Mouse (Mus musculus) testis, adult 2 months (tissue): ENCODE results near the gene Kirrel3. TPM values are rescaled to one million over a fixed set of nuclear protein-coding genes. Genes with fewer than 3 reads are reported as not detected.

Experiments used
- H3K27ac ChIP-seq: fragments of 200-500 bp; 2 replicates; pipeline ENCODE4 v1.5.1; 2012; ENCODE audit warnings: low read depth, low read length; ENCODE audit not compliant: control insufficient read depth, insufficient read depth
- H3K27me3 ChIP-seq: fragments of 200-500 bp; 2 replicates; pipeline ENCODE4 v1.6.1; 2012; ENCODE audit warnings: mild to moderate bottlenecking, low read length, moderate library complexity; ENCODE audit not compliant: control insufficient read depth, insufficient read depth
- H3K36me3 ChIP-seq: fragments of 200-500 bp; 2 replicates; pipeline ENCODE4 v1.6.1; 2012; ENCODE audit warnings: mild to moderate bottlenecking, low read length; ENCODE audit not compliant: control insufficient read depth, insufficient read depth
- H3K4me1 ChIP-seq: fragments of 200-500 bp; 2 replicates; pipeline ENCODE4 v1.6.1; 2012; ENCODE audit warnings: low read length; ENCODE audit not compliant: control insufficient read depth, insufficient read depth
- H3K4me3 ChIP-seq: fragments of 200-500 bp; 2 replicates; pipeline ENCODE4 v1.5.1; 2012; ENCODE audit warnings: low read depth, mild to moderate bottlenecking, low read length, moderate library complexity, mixed read lengths; ENCODE audit not compliant: control insufficient read depth
- CTCF ChIP-seq: fragments of 200-500 bp; IDR thresholded peaks from 2 replicates; pipeline ENCODE4 v1.5.1; 2012; ENCODE audit warnings: low read depth, mild to moderate bottlenecking, inconsistent platforms, low read length, moderate library complexity; ENCODE audit not compliant: control insufficient read depth, insufficient read depth, insufficient replicate concordance
- POLR2A ChIP-seq: fragments of 200-500 bp; IDR thresholded peaks from 2 replicates; pipeline ENCODE4 v1.6.1; 2012; ENCODE audit warnings: low read depth, mild to moderate bottlenecking, inconsistent platforms, low read length, moderate library complexity; ENCODE audit not compliant: control insufficient read depth
- polyA plus RNA-seq: library from polyadenylated mRNA; depleted of rRNA; stranded (reverse); fragments of >200 nt; gene quantifications from 2 replicates; pipeline ENCODE4 v1.2.3, GENCODE M21; 2012; rRNA removed

Gene Kirrel3
- polyA plus RNA-seq, result 0.10 and 0.16 TPM in 2 replicates

- TF ChIP-seq CTCF (peak; percentile 27; the same call in 1 of the 2 replicates), POLR2A (no peak)
- H3K27ac ChIP-seq, result no peak within 1 kb of the TSS
- no peaks in the 10 kb centered on the region for H3K36me3 ChIP-seq
- H3K4me3 ChIP-seq, result peak within 1 kb of the TSS; percentile 28
- H3K27me3 ChIP-seq, result peaks cover 2% of the 10 kb centered on the region; the same call in 1 of the 2 replicates
- H3K4me1 ChIP-seq, result peaks cover 7% of the 10 kb centered on the region
Observed at GRCm38 (mm10) chr9:34485759-34486431, at the start of gene Kirrel3. Gene Kirrel3, plus strand, starts transcription at chr9:34485894.

GRCm38 (mm10) chr9:34440721-34441120 lies 45.0 kb upstream of the Kirrel3 start:
- Histone ChIP-seq H3K4me1 (no peaks in the 10 kb centered on the region), H3K27me3 (no peaks in the 10 kb centered on the region), H3K4me3 (no peak overlapping the region), H3K27ac (no peak overlapping the region), H3K36me3 (no peaks in the 10 kb centered on the region)
- TF ChIP-seq CTCF (no peak), POLR2A (no peak)

GRCm38 (mm10) chr9:34443950-34444349 lies 41.7 kb upstream of the Kirrel3 start:
- Histone ChIP-seq H3K4me1 (no peaks in the 10 kb centered on the region), H3K27me3 (no peaks in the 10 kb centered on the region), H3K4me3 (no peak overlapping the region), H3K36me3 (no peaks in the 10 kb centered on the region), H3K27ac (no peak overlapping the region)
- TF ChIP-seq POLR2A, result no peak
- TF ChIP-seq CTCF, result no peak

DNA sequence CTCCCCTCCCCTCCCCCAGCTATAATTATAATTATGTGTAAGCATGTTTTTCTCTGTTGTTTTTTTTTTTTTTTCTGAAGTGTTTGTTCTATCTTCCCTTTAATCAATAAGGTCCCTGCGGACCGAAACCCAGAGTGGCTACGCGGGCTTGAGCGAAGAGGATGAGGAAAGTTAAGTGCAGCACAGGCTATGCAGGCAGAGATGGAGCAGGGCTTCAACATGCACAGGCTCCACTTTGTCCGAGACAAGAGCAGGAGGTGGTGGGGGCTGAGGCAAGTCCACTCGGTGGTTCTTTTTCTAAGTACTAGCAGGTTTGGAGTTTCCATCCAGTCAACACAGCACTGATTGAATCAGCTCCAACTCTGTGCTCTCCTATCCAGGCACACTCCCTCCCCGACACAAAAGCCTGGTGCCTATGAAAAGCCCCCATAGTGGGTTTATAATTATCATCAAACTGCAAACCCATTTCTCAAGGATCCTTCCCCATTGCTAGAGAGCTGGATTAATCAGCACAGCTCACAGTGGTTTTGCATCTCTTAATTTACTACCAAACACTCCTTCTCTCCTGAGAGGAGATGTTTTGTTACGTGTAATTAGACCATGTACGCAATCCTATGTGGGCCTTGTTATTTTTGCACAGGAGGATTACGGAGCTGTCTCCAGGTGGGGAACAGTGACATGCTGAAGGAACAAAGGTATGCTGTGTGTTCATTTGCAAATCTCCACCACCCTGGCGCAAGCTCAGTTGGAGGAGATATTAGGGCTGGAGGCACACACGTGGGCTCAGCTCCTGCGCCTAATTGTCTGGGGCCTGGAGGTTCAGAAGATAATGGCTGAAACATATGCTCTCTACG lies 39.0 kb upstream of the Kirrel3 start:
- Histone ChIP-seq H3K36me3 (no peaks in the 10 kb centered on the region), H3K4me1 (no peaks in the 10 kb centered on the region), H3K4me3 (no peak overlapping the region), H3K27me3 (no peaks in the 10 kb centered on the region), H3K27ac (no peak overlapping the region)
- no peak for TF ChIP-seq CTCF
- TF ChIP-seq POLR2A, result no peak

- no peaks in the 10 kb centered on the region for H3K36me3 ChIP-seq
- H3K27me3 ChIP-seq, result no peaks in the 10 kb centered on the region
- no peak for TF ChIP-seq POLR2A
- no peak overlapping the region for H3K27ac ChIP-seq
- H3K4me1 ChIP-seq, result no peaks in the 10 kb centered on the region
- no peak overlapping the region for H3K4me3 ChIP-seq
Observed at GRCm38 (mm10) chr9:34447736-34448135, 38.0 kb upstream of the Kirrel3 start.

DNA sequence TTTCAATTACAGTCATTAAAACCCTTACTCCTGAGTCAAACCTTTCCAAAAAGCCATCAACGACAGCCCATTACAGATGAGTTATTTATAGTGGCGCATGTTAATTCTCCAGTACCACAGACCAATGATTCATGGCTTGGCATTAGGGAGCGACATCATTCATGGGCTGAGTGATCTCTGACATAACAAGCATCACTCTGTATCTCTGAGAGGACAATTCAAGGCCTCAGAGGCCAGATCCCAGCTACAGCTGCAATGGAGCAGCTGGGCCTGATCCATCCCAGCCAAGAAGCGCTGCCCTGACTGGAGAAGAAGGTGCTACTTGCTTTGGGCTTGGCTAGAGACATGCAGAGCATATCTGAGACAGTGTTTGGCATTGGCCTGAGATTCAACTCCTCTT lies 37.2 kb upstream of the Kirrel3 start:
- H3K4me1 ChIP-seq, result no peaks in the 10 kb centered on the region
- no peak for TF ChIP-seq CTCF
- TF ChIP-seq POLR2A, result no peak
- H3K27me3 ChIP-seq, result no peaks in the 10 kb centered on the region
- H3K36me3 ChIP-seq, result no peaks in the 10 kb centered on the region
- no peak overlapping the region for H3K27ac ChIP-seq
- H3K4me3 ChIP-seq, result no peak overlapping the region

GRCm38 (mm10) chr9:34458189-34458588 lies 27.5 kb upstream of the Kirrel3 start:
- H3K4me1 ChIP-seq, result no peaks in the 10 kb centered on the region
- no peak overlapping the region for H3K4me3 ChIP-seq
- no peaks in the 10 kb centered on the region for H3K27me3 ChIP-seq
- H3K36me3 ChIP-seq, result no peaks in the 10 kb centered on the region
- TF ChIP-seq CTCF (no peak), POLR2A (no peak)
- no peak overlapping the region for H3K27ac ChIP-seq

DNA sequence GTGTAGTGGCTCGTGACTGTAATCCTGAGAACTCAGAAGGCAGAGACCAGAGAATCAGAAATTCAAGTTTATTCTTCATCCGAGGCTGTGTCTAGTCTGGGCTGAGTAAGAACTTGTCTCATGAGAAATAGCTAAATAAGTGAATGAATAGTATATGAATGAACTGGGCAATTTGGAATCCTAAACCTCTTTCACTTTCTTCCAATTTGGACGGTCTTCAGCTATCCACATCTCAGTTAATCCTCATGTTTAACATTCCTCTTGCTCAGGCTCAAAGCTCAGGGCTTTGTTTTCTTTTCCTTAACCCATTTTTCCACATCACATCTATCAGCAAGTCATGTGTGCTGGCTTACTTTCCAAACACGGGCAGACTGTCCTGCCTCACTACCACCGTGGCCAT lies 25.7 kb upstream of the Kirrel3 start:
- no peak overlapping the region for H3K4me3 ChIP-seq
- H3K27ac ChIP-seq, result no peak overlapping the region
- H3K4me1 ChIP-seq, result no peaks in the 10 kb centered on the region
- no peaks in the 10 kb centered on the region for H3K36me3 ChIP-seq
- H3K27me3 ChIP-seq, result no peaks in the 10 kb centered on the region
- TF ChIP-seq POLR2A (no peak), CTCF (no peak)
